Mouse (Mus musculus) CD8-positive naive resting alpha-beta T cell, adult 57 days (primary cell): Measurements from ENCODE around the gene Ifitm2. TPM values are rescaled to one million over a fixed set of nuclear protein-coding genes. Genes with fewer than 3 reads are reported as not detected.

ENCODE experiments used
- total RNA-seq: library from RNA; stranded (reverse); gene quantifications from one replicate; pipeline ENCODE4 v1.2.4, GENCODE M21; 2023

The Ifitm2 gene
- total RNA-seq = 16.1 TPM

DNA sequence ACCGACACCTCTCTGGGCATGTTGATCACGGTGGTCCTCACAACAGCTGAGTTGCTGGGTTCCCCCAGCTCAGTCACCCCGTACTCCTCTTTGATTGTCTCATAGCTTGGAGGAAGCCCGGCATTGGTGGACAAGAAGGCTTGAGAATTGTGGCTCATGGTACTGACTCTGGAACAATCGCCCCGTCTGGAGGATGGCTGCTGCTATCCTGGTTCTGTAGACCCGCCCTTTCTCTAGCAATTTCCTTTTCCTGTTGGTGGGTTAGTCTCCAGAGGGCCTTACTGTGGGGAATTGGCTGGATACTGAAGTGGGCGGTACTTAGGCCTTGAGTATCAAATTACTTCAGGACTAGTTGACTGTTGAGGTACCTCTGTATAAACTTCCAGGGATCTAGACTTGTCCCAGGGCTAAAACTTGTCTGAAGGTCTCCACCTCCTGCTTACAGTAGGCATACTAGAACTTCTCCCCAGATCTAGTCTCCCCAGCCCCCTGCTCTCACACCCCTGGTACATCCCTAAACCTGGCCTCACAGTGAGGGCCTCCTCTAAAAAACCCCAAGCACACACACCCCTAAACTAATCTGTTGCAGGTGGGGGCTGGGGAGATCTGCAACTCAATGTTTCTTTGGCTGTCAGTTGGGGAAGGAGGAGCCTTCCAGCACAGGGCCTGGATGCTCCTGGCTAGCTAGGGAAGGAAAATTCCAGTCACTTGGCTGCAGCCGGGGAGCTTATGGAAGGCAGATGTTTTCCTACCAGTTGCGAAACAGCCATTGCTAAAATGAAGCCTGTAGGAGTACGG is at the start of gene Ifitm2, which contains the start of gene Gm45717:
TSS of gene Ifitm2 (minus strand) at position 230 of the 798 bp plus-strand sequence.
TSS of gene Gm45717 (minus strand) at position 180 of the 798 bp plus-strand sequence.

DNA sequence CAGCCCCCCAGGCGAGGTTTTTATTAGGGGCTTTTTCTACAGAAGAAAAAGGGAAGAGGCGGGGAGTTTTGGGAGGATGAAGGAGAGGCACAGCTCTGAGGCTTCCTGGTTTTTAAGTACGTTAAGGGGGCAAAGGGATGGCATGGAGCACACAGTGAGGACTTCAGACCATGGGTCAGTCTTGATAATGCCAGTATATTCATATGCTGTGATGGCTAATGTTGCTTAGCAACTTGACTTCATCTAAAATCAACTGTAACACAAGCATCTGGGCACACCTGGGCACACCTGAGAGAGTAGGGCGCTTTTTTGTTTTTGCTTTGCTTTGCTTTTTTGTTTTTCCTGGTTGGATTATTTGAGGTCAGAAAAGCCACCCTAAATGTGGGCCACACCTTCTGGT is 11.1 kb upstream of the Ifitm2 start, which contains the start of gene Ifitm1:
TSS of gene Ifitm1 (plus strand) at position 301 of the 400 bp plus-strand sequence.

DNA sequence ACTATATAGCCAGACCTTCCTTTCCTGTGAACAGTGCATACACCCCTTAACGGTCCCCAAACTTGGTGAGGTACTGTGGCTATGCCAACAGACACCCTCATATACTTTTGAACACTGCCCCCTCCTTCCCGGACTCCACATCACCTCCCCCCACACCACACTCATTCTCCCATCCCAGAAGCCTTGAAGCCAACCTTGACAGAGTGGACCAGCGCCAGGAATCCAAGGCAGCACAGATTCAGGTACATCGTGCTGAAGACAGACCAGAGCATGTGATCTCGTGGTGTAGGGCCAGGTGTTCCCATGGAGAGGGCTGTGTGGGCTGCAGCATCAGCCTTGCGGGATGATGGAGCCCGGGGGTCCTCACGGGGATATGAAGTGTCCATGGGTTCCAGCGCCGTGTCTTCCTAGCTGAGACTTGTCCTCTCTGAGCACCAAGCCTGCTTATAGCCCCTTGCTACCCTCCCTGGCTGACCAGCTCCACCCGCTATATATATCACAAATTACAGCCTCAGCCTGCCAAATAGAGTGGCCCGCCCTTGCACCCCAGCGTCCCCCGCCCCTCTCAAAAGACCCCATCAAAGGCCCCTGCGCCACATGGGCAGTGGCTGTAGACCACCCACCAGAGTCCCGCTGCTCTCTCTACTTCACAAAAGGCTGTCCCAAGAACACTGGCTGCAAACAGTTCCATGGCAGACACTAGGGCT is 5.8 kb downstream of the Ifitm2 start, which contains the start of gene Ifitm5:
TSS of gene Ifitm5 (minus strand) at position 468 of the 707 bp plus-strand sequence.

DNA sequence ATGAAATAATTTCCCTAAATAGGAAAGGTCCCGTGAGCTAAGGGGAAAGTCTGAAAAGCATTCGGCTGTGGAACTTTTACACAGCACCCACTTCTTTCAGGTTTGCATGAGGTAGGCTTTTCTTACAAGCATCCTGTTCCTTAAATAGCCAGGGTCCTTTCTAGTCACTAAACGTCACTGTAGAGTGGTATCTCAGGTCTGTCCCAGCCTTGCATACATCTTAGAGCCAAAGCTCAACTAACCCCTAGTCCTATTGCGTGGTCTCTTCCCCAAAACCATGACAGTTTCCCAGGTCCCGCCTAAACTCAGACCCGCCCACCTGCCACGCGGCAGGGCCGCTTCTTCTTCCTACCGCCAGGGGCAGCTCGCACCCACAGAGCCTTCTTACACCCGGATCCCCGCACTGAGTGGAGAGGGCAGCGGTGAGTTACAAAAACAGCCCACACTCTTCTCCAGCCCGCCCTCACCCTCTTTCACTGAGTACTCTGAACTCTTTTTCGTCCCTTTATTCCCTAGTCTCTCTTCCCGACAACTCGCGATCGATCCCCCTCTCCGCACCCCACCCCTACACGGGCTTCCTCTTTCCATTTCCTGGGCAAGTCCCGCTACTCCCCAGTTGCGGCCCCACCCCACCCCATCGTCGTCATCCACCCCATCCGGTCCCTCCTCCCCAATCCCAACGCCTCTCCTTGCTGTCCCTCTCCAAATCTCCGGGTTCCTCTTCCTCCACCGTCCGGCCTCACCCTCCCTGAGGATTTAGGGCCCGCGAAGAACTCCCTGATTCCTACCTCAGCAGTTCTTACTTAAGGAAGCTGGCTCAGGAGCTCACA is 14.3 kb downstream of the Ifitm2 start, which contains the start of gene Pgghg:
TSS of gene Pgghg (plus strand) at position 170 of the 830 bp plus-strand sequence.

DNA sequence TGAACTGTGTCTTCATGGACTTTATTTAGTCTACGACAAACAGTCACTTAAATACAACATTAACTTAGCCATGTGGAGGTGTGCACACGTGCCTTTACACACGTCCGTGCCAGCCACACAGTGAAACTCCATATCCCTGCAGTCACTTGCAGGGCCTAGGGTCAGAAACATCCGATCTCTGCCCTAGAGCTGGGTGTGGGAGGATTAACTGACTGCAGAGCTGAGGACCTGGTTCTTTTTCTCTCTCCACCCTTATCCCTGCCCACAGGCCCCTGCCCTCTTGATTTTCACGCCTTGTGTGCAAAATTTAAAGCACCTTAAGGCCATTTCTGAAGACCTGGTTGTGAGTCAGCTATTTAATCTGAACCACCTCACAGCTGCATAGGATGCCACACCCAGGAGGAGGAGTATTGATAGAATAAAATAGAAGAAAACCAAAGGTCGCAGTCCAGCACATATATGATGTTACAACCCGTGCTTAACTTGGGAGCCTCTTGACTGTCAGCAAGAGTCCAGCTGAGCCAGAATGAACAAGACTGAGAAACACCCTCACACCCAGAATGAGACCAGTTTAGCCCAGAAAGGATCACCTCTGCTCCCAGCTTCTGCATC is 35.3 kb downstream of the Ifitm2 start, which contains the start of gene Nlrp6:
TSS of gene Nlrp6 (plus strand) at position 485 of the 612 bp plus-strand sequence.

Other genes with a start within 250 kb of the Ifitm2 start
- not detected for gene Cyp2e1, start 192.2 kb downstream of the Ifitm2 start, total RNA-seq
- not detected for gene Syce1, start 168.1 kb downstream of the Ifitm2 start, total RNA-seq
- not detected for gene Zfp941, start 133.8 kb downstream of the Ifitm2 start, total RNA-seq
- gene Urah, start 121.0 kb downstream of the Ifitm2 start, total RNA-seq = not detected
- not detected for gene Scgb1c1, start 110.4 kb downstream of the Ifitm2 start, total RNA-seq
- not detected for gene Odf3, start 108.2 kb downstream of the Ifitm2 start, total RNA-seq
- not detected for gene Gm45785, start 99.7 kb downstream of the Ifitm2 start, total RNA-seq
- 108 TPM for gene Ric8a, start 99.0 kb downstream of the Ifitm2 start, total RNA-seq
- 31.9 TPM for gene Bet1l, start 98.4 kb downstream of the Ifitm2 start, total RNA-seq
- gene Psmd13, start 74.0 kb downstream of the Ifitm2 start, total RNA-seq = 77.9 TPM
- gene Sirt3, start 73.7 kb downstream of the Ifitm2 start, total RNA-seq = 8.5 TPM
- not detected for gene Cox8b, start 55.5 kb downstream of the Ifitm2 start, total RNA-seq
- gene Nlrp6, start 35.1 kb downstream of the Ifitm2 start, total RNA-seq = not detected
- 10.4 TPM for gene Pgghg, start 14.6 kb downstream of the Ifitm2 start, total RNA-seq
- gene Ifitm5, start 5.7 kb downstream of the Ifitm2 start, total RNA-seq = not detected
- gene Gm45717, start 50 bp downstream of the Ifitm2 start, total RNA-seq = not detected
- gene Ifitm1, start 11.2 kb upstream of the Ifitm2 start, total RNA-seq = not detected
- gene Ifitm3, start 54.8 kb upstream of the Ifitm2 start, total RNA-seq = 5.0 TPM
- gene Ifitm6, start 61.9 kb upstream of the Ifitm2 start, total RNA-seq = 2.3 TPM
- gene Gm17387, start 73.1 kb upstream of the Ifitm2 start, total RNA-seq = not detected
- 1.3 TPM for gene B4galnt4, start 105.1 kb upstream of the Ifitm2 start, total RNA-seq
- gene Pkp3, start 122.2 kb upstream of the Ifitm2 start, total RNA-seq = 37.8 TPM
- gene Sigirr, start 144.6 kb upstream of the Ifitm2 start, total RNA-seq = 71.6 TPM
- gene Ano9, start 161.8 kb upstream of the Ifitm2 start, total RNA-seq = not detected
- 7.1 TPM for gene Ptdss2, start 166.4 kb upstream of the Ifitm2 start, total RNA-seq
- 37.7 TPM for gene Rnh1, start 216.9 kb upstream of the Ifitm2 start, total RNA-seq
- 33.2 TPM for gene Hras, start 238.0 kb upstream of the Ifitm2 start, total RNA-seq
- 4.7 TPM for gene Lrrc56, start 238.2 kb upstream of the Ifitm2 start, total RNA-seq